In the genomic region with DNA sequence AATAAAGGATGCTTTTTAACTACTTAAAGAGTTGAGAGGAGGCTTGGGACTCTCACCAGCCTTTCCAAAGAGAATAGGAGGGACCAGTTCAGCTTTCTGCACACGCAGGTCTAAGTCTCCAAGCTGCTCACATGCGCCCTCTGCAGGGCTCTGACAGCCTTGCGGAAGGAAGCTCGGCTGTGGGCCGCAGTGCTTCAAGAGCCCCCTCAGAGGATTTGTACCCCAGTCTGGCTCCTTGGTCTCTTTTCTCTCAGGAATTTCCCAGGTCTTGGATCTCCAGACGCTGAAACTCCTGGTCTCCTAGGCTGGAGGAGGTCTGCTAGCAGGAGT, we compare ENCODE assay signal across 8 mouse cellular contexts.
DNase-seq lines count a peak whose midpoint lies in the region; ATAC-seq and TF ChIP-seq lines count a peak whose summit lies in the region.

No protein-coding gene starts in this region.

- no peak overlapping the region for H3K4me3 ChIP-seq in heart, embryonic 11.5 days (ENCODE audit: low read depth, low read length)
- no peak overlapping the region for H3K4me3 ChIP-seq in cerebellum, adult 2 months (replicated peaks; ENCODE audit: insufficient read depth, low read depth, low read length)
- no peak overlapping the region for H3K4me3 ChIP-seq in midbrain, embryonic 14.5 days (replicated peaks; ENCODE audit: low read depth, low read length)
- H3K4me3 ChIP-seq in spleen, adult 2 months (ENCODE audit: extremely low read depth, insufficient read depth, insufficient read length), result no peak overlapping the region

- H3K4me1 ChIP-seq in heart, embryonic 11.5 days (ENCODE audit: control insufficient read depth, insufficient read depth, low read length), result 0 out of 2 replicates have a peak, but pooled peaks cover 7% of the 10 kb centered on the region
- peaks cover 20% of the 10 kb centered on the region for H3K4me1 ChIP-seq in cerebellum, adult 2 months (ENCODE audit: control insufficient read depth, insufficient read depth, low read length)
- H3K4me1 ChIP-seq in midbrain, embryonic 14.5 days (ENCODE audit: control insufficient read depth, insufficient read depth, low read length), result peaks cover 9% of the 10 kb centered on the region; the same call in 1 of the 2 replicates
- no peaks in the 10 kb centered on the region for H3K4me1 ChIP-seq in spleen, adult 2 months (ENCODE audit: control insufficient read depth, insufficient read depth, insufficient read length)

- ATAC-seq in heart, embryonic 11.5 days (replicated peaks; ENCODE audit: insufficient number of reproducible peaks, low FRiP score, low TSS enrichment), result no peak
- peak; percentile 64 for ATAC-seq in inflammation-experienced regulatory T-cells, adult 6 months
- peak; percentile 70; the same call in 1 of the 2 replicates for ATAC-seq in midbrain, embryonic 14.5 days (ENCODE audit: low FRiP score, low TSS enrichment)

- 3% methylated on average over 6 of the region's 6 CpGs for WGBS in heart, embryonic 11.5 days (ENCODE audit: insufficient replicate concordance)
- WGBS in cerebellum, adult 2 months, result 7% methylated on average over 6 of the region's 6 CpGs
- under 1% methylated on average over 6 of the region's 6 CpGs for WGBS in midbrain, embryonic 14.5 days
- 3% methylated on average over 6 of the region's 6 CpGs for WGBS in spleen, adult 2 months

- no peak overlapping the region for H3K9ac ChIP-seq in heart, embryonic 11.5 days (ENCODE audit: low read depth, low read length)
- H3K9ac ChIP-seq in midbrain, embryonic 14.5 days (replicated peaks; ENCODE audit: low read length), result no peak overlapping the region

- H3K27ac ChIP-seq in heart, embryonic 11.5 days (ENCODE audit: low read depth, low read length), result no peak overlapping the region
- H3K27ac ChIP-seq in cerebellum, adult 2 months (ENCODE audit: insufficient read depth, low read length), result no peak overlapping the region
- H3K27ac ChIP-seq in midbrain, embryonic 14.5 days (replicated peaks; ENCODE audit: low read depth, low read length), result no peak overlapping the region
- H3K27ac ChIP-seq in spleen, adult 2 months (ENCODE audit: insufficient read depth, low read length), result no peak overlapping the region

- TF ChIP-seq POLR2A in cerebellum, adult 2 months (IDR thresholded peaks at IDR 0.05; ENCODE audit: borderline replicate concordance, insufficient read depth, low read length), result no peak
- TF ChIP-seq POLR2A in spleen, adult 2 months (IDR thresholded peaks at IDR 0.05; ENCODE audit: low read depth, low read length), result no peak

- H3K9me3 ChIP-seq in heart, embryonic 11.5 days (replicated peaks; ENCODE audit: control insufficient read depth, low read length), result no peaks in the 10 kb centered on the region
- no peaks in the 10 kb centered on the region for H3K9me3 ChIP-seq in midbrain, embryonic 14.5 days (ENCODE audit: control insufficient read depth, low read length)

- no peak overlapping the region for H3K4me2 ChIP-seq in heart, embryonic 11.5 days
- no peak overlapping the region for H3K4me2 ChIP-seq in midbrain, embryonic 14.5 days (ENCODE audit: low read length)

- peaks cover 16% of the 10 kb centered on the region for H3K27me3 ChIP-seq in heart, embryonic 11.5 days (ENCODE audit: control insufficient read depth, insufficient read depth, low read length)
- no peaks in the 10 kb centered on the region for H3K27me3 ChIP-seq in cerebellum, adult 2 months (ENCODE audit: control insufficient read depth, insufficient read depth, low read length)
- H3K27me3 ChIP-seq in midbrain, embryonic 14.5 days (ENCODE audit: control insufficient read depth, insufficient read depth, low read length), result no peaks in the 10 kb centered on the region
- no peaks in the 10 kb centered on the region for H3K27me3 ChIP-seq in spleen, adult 2 months (ENCODE audit: control insufficient read depth, insufficient read depth, low read length)

- peak; percentile 39 to 78 for DNase-seq in heart, adult 18-20 months
- DNase-seq in cerebellum, adult 2 months, result peak; percentile 69 to 83
- peak; percentile 58 to 61 for DNase-seq in frontal cortex, postnatal 25 days (ENCODE audit: low spot score in 2 of 2)
- DNase-seq in left cerebral cortex, postnatal 14 days (ENCODE audit: low spot score in 2 of 2), result peak; percentile 61 to 77
- peak; percentile 90 for DNase-seq in midbrain, embryonic 14.5 days
- DNase-seq in spleen, adult 2 months (ENCODE audit: low read depth in 1 of 2, low spot score in 2 of 2), result peak; percentile 14 to 57

- intact Hi-C loops in left cerebral cortex, postnatal 14 days (cut with DNase I), result loop anchor here (5.0 kb wide), 2 partner anchors 426 to 666 kb away; no protein-coding TSS in a partner anchor

- TF ChIP-seq CTCF in cerebellum, adult 2 months (IDR thresholded peaks at IDR 0.05; ENCODE audit: borderline replicate concordance, insufficient read depth, low read depth, low read length), result peak; percentile 89
- peak; percentile 85 for TF ChIP-seq CTCF in spleen, adult 2 months (IDR thresholded peaks at IDR 0.05; ENCODE audit: extremely low read depth, insufficient read depth, insufficient read length, insufficient replicate concordance)

- H3K36me3 ChIP-seq in heart, embryonic 11.5 days (ENCODE audit: control insufficient read depth, insufficient read depth, low read length), result no peaks in the 10 kb centered on the region
- no peaks in the 10 kb centered on the region for H3K36me3 ChIP-seq in midbrain, embryonic 14.5 days (ENCODE audit: control insufficient read depth, insufficient read depth, low read length)
- H3K36me3 ChIP-seq in spleen, adult 2 months (ENCODE audit: control insufficient read depth, insufficient read depth, low read length), result no peaks in the 10 kb centered on the region

Comparison
In these comparisons a context has a peak if more than half of its experiments do, and no peak if none do; other contexts are left out.
1. DNase-seq: peak in every context shown above with its lines; median percentile 90 in midbrain, embryonic 14.5 days; 76 in cerebellum, adult 2 months; 69 in left cerebral cortex, postnatal 14 days; 60 in frontal cortex, postnatal 25 days; 58 in heart, adult 18-20 months; 36 in spleen, adult 2 months.